Mouse (Mus musculus) ovary, postnatal 10 days (tissue): ENCODE results near the gene Plekha7.

Experiments
- DNase-seq: peaks from one replicate; pipeline ENCODE4 v3.0.0; 2022; ENCODE audit warnings: low spot score

Gene Plekha7

DNA sequence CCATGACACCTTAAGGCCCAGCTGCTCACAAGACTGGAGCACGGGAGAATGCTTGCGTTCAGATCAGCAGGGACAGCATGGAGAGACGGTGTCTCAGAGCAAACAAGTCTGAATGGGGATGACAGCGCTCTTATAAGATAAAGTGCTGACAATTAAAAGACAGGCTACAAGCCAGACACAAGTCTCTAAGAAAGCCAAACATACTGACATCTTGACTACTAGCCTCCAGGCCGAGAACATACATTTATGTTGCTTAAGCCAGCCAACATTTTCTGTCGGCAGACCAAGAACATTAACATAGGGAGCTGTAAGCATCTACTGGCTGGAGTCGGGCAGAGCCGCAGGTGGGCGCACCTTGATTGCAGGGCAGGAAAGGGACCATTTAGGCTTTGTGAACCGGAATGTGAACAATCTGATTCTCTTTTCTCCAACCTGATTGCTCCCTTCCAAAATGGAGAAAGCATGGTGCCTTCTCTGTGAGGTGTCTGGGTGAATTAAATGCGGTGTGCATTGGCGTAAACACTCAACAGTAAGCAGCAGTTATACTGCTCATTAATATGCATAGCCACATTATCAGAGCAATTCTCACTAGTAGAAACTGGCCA is 88.0 kb downstream of the Plekha7 start:
- DNase-seq = no peak

DNA sequence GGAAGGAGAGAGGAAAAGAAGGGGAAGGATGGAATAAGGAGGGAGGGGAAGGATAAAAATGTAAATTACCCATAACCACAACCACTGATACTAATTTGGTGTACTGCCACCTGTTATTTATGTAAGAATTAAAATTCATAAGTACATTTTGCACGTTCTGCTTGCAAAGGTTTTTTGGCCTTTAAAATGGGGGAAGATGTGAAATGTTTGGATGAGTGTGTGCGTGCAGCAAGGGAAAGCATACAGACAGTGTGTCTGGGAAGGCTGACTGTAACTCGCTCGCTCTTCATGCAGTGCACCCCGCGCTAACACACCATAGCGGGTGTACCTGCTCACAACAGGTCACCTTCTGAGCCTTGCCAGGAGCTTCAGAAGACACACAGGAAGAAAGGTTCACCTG is 90.4 kb downstream of the Plekha7 start:
- no peak for DNase-seq

DNA sequence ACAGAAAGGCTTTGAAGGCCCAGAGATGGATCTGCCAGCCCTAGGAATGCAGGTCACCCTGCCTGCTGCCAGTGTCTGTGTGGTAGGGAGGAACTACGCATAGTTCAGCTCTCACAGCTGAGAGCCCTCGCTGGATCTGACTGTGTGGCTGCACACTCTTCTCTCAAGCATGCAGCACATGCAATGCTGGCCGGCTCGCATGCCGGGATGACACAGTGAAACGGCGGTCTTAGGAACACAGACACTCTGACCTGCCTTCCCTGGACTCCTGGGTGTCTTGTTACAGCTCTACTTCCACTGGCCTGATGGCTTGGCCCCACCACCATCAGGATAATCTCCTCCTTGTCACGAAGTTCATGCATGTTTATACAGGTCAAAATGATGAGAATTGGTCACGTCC is 96.3 kb downstream of the Plekha7 start:
- no peak for DNase-seq

DNA sequence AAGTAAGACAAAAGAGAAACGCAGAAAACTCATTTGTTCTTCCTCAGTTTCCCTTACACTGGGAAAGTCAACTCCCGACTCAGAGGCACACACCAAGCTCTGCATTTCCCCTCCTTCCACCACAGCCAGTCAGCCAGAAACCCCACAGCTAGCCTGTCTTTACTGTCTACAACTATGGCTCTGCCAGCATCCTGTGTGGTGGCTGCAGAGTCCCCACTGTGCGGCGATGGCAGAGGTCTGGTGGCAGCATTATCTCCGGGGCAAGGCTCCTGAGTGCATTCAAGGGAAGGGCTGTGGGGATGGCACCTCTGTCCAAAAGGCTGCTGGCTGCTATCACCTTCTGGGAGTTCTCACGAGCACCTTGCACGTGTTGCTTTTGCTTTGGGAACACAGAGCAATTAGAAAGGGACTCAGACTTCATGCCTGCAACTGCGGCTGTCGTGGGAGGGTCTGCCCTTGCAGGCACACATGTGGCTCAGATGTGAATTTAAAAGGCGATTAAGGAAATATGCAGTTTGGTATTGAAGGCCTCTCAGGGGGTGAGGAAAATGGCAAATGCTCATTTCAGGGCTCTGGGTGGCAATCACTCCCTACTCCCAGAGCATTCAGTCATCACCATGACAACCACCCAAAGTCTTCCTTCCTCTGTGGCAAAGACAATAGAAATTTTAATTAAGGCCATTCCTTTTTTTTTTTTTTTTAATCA is 98.1 kb downstream of the Plekha7 start:
- DNase-seq = no peak

DNA sequence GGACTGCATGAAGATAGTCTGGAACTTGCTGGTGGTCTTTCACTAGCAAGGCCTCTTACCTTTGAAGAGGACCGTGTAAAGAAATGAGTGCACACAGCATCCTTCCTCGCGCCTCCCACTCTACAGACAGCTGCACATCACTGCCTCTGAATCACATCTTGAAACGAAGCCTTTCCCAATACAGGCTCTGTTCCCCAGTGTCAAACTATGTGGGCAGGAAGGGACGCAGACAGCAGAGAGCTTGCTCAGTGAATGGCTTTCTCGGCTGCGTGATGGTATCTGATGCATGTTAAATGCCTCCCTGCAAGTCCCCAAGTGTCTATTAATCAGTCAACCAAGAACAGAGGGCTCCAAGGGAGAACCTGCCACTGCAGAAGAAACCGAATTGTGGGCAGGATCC is 99.3 kb downstream of the Plekha7 start:
- DNase-seq = no peak

DNA sequence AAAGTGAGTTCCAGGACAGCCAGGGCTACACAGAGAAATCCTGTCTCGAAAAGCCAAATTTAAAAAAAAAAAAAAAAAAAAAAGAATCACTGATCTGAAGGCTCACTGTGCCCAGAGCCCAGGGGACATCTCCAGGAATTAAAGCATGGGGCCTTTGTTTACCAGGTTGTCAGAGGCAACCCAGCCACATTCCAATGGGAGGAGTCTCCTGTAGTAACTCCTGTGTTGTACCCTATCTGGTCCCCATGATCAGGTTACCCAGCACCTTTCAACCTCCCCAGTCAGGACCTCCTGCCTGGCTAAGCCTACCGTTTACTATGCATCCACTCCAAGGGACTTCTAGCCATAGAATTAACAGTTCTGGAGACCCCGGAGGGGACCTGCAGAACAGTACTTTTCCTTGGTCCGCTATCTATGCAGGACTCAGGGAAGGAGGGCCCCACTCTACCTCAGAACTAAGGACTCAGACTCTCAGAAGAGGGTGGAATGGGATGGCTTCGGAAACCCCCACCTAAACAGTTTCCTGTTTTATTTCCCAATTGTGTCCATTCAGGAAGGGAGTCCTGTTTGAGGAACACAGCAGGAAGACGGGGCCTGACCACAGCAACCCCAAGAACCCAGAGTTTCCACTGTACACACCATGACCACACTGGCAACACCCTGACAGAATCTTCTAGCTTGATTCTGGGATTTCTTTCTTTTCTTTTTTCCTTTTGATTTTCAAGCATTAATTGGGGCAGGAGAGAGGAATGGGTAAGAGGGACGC is 101.2 kb downstream of the Plekha7 start:
- DNase-seq = no peak

DNA sequence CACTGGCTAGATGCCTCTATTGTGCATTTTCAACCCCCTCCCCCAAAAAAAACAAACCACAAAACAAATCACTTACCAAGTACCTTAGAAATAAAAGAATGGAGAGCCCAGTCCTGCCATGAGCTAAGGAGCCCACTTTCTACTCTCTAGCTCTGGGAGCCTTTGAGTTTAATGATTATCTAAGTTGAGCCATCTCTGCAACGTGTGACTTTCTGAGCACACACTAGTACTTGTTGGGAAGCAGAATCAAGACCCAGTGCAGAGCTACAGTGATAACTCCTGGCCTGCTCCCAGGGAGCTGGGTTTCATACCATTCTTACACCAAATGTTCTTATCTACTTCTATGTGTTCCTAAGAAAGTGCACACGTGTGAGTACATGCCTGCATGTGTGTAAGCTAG is 102.7 kb downstream of the Plekha7 start:
- no peak for DNase-seq

DNA sequence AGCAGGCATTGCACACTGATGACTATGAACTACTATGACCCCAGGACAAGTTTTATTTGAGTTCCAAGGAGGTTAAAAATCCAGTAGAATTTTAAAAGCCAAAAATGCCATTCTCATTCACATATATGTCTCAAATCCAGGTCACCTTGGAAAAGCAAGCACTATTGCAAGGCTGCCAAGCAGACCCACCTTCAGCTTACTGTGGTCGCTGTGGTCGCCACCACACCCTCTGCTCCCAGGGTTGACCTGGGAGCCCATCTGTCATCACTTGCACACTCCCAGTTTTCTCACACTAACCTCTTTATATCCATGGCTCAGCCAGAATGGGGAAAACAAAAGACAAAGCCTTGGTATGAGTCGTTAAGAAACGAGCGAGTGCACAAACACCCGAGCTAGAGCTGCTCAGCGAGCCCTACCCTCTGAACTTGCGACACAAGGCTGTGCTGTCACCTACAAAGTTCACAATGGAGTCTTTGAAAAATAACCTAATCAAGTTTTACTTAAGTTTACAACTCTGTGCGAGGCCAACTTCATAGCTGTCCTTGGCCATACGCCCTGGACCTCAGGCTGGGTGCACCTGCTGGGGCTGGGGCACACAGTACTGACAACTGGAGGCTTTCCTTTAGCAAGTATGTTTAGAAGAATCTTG is 106.0 kb downstream of the Plekha7 start:
- no peak for DNase-seq

DNA sequence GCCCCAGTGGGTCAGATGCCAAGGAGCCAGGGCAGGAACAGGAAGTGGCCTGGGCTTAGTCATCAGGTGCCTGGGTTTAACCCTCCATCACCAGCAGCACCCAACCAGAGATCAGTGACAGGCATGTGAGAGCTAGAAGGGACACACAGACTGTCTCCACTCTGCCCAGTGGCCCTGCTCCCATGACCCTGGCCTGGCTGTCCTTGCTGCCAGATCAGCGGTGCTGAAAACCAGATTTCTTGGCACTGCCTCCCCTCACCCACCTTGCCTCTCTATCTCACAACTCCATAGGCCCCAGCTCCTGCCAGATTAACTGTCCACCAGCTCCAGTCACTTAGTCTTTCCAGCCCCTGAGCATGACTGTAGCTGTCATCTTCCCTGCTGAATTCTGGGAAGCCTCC is 107.2 kb downstream of the Plekha7 start:
- DNase-seq = no peak

DNA sequence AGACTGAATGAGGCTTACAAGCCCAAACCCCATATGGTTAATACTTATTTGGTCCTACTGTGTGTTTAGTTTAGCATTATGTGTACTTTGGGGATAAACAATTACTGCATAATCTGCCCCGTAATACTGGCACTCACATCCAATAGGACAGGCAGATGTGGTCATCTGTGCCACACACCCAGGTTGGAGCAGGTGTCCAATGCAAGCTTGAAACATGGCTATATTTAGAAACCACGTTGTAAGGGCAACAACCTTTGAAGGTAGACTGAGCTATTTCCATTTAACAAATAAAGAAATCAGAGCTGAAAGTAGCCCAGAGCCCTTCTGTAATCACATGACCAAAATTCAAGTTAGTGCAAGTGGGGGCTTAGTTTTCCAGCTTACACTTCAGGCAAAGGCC is 107.6 kb downstream of the Plekha7 start:
- DNase-seq = no peak

DNA sequence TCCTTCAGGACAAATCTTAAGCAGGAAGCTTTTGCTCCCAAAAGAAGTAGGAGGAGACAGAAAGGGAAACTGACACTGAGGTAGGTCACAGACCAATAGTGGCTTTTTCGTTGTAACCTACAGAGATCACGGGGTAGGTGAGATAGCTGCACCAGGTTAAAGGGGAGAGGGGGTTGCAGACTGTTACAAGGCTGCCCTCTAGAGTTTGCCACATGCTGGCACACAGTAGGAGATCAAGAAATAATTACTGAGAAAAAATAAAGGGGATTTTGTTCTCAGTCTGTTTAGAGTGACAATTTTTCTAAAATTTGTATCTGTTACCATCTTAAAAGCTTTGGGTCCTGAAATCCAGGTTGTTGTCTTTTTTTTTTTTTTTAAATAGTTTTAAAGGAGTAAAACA is 109.3 kb downstream of the Plekha7 start:
- no peak for DNase-seq

DNA sequence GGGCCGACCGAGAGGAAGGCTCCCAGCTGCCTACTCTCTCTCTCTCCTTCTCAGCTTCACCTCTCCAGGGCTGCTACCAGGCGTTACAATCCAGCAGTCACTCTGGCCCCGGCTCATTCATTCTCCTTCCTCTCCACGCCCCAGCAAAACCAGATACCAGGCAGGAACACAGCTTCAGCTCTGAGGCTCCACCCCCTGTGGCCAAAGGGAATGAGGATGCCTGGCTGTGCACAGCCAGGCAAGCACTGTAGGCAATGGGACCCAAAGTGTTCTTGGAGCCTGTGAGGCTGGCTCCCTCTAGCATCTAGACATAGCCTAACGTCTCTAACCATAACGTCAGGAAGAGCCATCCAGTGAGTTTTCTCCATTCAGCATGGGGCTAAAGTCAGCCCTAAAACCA is 109.8 kb downstream of the Plekha7 start:
- DNase-seq = no peak

DNA sequence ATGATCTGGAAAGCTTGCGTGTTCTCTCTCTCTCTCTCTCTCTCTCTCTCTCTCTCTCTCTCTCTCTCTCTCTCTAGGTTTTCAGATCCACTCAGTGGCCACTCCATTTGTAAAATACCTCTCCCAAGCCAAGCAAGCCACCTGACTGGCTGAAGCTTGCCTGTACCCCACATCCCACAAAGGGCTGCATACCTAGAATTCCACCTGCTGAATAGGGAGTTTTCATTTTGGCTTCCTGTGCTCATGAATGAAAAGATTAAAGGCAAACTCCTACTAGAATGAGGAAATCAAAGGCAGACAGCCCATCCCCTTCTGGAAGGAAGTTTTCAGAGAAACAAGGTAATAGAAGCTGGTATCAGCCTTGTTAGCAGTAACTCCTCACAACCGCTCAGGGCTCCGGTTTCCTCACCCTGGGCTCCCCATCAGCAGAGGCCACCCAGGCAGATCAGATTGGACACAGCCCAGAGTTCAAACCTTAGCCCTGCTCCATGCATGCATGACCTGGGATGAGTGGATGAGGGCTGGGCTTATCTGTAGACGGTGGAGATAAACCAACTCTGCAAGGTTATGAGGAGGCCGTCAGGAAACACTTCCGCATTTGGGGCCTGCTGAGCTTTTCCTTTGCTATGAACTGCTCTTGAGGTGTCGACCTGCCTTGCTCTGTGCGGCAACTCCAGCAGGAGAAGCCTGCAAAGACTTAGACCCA is 111.0 kb downstream of the Plekha7 start:
- DNase-seq = no peak

DNA sequence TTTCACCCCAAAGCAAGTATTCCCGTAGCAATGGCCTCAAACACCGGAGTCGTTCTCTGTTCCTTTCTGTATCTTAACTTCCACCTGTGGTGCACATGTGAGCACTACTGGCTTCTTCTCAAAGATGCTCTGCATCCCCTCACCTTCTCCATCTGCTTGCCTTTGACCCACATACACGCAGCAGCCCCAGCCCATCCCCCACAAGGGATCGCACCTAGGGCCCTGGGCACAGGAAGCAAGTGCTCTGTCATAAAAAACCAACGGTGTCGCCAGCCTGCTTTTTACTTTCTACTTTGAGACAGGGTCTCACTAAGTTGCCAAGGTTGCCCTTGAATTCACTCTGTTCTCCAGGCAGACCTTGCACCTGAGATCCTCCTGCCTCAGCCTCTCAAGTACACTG is 113.2 kb downstream of the Plekha7 start:
- no peak for DNase-seq

DNA sequence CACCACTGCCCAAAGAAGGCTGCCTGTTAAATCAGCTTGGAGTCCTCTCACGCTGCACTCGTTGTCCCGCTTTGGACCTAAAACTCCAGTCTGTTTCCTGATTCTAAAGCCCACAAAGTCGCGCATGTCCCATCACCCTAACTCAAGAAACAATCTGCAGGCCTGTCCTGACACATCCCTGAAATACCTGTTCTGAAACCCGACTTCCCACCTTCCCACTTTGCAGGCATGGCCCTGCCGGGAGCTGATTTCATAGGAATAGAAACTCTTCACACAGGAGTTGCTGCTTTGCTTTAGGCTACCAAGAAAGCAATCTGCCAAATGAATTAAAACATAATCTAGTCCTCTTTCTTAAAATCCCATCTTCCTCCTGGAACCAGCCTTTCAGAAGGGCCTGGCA is 115.2 kb downstream of the Plekha7 start:
- no peak for DNase-seq

DNA sequence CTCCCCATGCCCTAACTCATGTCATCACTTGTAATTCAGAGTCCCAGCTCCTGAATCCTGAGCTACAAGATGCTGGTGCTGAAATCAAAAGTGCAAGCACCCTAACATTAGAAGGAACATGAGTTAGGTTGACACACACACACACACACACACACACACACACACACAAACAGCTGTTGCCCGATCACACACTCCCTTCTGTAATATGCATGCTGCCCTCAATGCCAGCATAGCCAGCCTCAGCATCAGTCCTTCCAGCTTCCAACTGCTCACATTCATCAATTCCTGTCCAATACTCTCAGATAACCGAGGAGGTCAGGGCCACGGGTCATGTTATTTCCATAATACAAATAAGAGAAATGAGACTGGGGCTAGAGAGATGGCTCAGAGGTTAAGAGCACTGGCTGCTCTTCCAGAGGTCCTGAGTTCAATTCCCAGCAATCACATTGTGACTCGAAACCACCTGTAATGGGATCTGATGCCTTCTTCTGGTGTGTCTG is 116.0 kb downstream of the Plekha7 start:
- no peak for DNase-seq

DNA sequence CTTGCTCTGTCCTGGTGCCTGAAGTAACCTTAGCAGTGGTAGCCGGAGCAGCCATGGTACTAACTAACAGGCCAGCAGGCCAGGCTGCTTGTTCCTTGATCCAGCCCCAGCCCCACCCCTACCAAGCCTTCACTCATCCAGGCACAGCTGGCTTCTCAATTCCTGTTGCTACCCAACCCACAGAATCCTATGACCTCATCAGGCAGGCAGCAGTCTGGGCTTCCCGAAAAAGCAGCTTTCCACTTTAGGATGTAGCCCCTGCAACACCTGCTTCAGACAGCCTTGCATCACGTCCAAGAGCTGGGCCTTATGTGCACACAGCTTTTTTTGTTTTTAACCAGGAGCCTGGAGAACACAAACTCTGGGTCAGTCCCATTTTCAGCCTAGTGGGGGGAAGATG is 117.0 kb downstream of the Plekha7 start:
- no peak for DNase-seq

DNA sequence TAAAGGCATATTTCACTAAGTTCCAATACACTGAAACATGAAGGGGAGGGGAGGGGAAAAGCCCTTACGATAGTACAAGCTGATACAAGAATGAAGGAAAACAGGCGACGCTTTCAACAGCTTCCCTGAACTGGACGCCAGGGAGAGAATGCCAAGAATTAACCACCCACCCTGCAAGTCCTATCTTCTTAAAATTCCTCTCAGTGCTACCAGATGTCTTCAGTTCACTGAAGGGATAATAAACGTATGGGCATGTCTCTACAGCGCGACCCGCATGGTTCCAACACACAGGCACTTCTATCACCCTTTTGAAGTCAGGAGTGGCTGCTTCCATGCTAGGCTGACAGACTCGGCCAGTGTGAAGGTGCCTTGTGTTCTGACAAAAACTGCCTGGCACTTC is 118.5 kb downstream of the Plekha7 start:
- no peak for DNase-seq

DNA sequence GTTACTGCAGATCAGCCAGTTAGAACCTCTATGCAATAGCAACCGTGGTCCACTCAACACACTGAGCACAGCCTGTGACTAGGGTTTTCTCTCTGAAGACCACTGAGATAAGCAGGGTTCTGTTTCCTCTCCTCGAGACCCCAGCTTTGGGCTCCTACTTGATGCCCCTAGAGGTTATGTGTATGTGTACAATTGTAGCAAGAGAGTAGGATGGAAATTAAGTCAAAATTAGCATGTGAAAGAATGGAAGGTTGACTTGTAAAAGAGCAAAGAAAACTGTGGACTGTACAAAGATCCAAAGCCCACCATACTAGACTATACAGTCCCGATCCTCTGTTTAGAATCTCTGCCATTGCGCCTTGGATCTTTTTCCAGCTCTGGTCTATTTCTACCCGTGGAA is 119.8 kb downstream of the Plekha7 start:
- DNase-seq = no peak

DNA sequence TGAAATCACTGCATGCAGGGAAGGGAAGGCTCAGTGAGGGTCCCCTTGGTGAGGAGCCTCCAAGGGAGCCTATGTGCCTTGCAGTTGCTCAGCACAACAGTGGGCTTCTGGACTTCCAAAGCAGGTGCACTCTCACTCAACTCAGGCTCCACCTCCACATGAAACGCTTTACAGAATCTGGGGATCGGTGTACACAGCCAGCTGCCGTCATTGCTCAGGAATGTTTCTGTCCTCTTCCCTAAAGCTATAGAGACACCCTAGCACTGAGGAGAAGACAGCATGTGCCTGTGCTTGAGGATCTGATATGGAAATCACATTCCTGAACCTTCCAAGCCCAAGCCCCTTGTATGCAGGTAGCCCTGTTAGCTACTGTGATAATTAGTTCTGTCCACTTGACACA is 120.7 kb downstream of the Plekha7 start:
- DNase-seq = no peak

DNA sequence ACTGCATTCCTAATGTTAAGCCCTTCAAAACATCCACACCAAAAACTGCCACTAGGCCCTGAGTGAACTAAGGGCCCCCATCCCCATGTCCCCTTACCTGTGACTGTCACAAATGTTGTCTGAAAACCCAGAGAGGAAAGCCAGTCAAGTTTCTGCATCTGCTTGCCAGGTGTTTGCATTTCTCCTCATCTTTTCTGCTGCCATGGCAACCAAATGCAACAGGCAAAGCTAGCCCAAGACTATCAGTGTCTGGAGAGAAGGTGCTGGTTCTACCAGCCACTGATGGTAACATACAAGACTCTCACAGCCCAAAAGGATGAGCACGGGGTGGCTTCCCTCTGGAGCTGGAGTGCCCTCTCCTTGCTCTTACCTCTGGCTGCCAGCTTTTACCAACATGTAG is 121.3 kb downstream of the Plekha7 start:
- DNase-seq = no peak

DNA sequence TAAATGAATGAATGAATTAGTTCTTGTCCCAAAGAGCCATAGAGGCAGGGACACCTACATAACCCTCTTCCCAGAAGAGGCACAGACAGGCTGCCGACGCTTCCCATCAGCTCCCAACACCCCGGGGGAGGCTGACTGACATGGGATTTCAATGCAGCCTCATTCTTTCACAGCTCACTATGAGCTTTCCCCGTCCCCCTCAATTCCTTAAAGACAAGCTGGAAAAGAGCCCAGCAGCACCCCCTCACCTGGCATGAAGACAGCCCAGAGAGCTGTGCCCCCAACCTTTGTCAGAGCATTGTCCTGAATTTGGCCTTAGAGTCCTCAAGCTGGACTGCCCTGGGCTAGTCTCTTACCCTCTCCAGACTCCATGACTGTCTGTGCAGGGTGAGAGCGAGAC is 122.0 kb downstream of the Plekha7 start:
- DNase-seq = no peak
